Mouse (Mus musculus) MEL (cell line): ENCODE measurements around the gene Tent5b. TPM values are rescaled to one million over a fixed set of nuclear protein-coding genes. Genes with fewer than 3 reads are reported as not detected.

Experiments used
- DNase-seq: peaks from one replicate; pipeline ENCODE4 v3.0.0; 2011; ENCODE audit warnings: low read depth, low spot score
- H3K27ac ChIP-seq: 2 replicates; pipeline ENCODE4 v1.5.1; 2012; ENCODE audit warnings: low read depth, mild to moderate bottlenecking, control low read depth, low read length, moderate library complexity; ENCODE audit not compliant: control insufficient read depth
- H3K27me3 ChIP-seq, 2 experiments: fragments of 150-350 bp in 1 of 2; sonication (generic) in 1 of 2; 2 replicates each; pipeline ENCODE4 v1.6.1; 2012; ENCODE audit warnings: low read length in 2 of 2, mild to moderate bottlenecking in 2 of 2, improper control_type of control experiment in 1 of 2, moderate library complexity in 1 of 2; ENCODE audit not compliant: insufficient read depth in 2 of 2, control insufficient read depth in 1 of 2
- H3K36me3 ChIP-seq, 2 experiments: 2 replicates each; pipeline ENCODE4 v1.6.1; 2012 to 2014; ENCODE audit warnings: low read length in 2 of 2, improper control_type of control experiment in 1 of 2, inconsistent platforms in 1 of 2, mild to moderate bottlenecking in 1 of 2; ENCODE audit not compliant: insufficient read depth in 2 of 2, control insufficient read depth in 1 of 2
- H3K4me1 ChIP-seq, 2 experiments: fragments of 150-350 bp in 1 of 2; sonication (generic) in 1 of 2; 2 replicates each; pipeline ENCODE4 v1.6.1; 2012; ENCODE audit warnings: low read length in 2 of 2, improper control_type of control experiment in 1 of 2, mild to moderate bottlenecking in 1 of 2; ENCODE audit not compliant: insufficient read depth in 2 of 2, control insufficient read depth in 1 of 2
- H3K4me3 ChIP-seq, 2 experiments: fragments of 150-350 bp in 1 of 2; sonication (generic) in 1 of 2; 2 replicates each; pipeline ENCODE4 v1.5.1; 2012; ENCODE audit warnings: low read depth in 2 of 2, low read length in 2 of 2, mild to moderate bottlenecking in 2 of 2, moderate library complexity in 2 of 2, control low read depth in 1 of 2, improper control_type of control experiment in 1 of 2; ENCODE audit not compliant: control insufficient read depth in 1 of 2, insufficient read depth in 1 of 2
- H3K79me2 ChIP-seq: 2 replicates; pipeline ENCODE4 v1.6.1; 2012; ENCODE audit warnings: mild to moderate bottlenecking, low read length, moderate library complexity; ENCODE audit not compliant: control insufficient read depth, poor library complexity, insufficient read depth
- H3K9ac ChIP-seq: 2 replicates; pipeline ENCODE4 v1.6.1; 2012; ENCODE audit warnings: low read depth, mild to moderate bottlenecking, control low read depth, low read length, moderate library complexity; ENCODE audit not compliant: control insufficient read depth, poor library complexity, severe bottlenecking
- H3K9me3 ChIP-seq: fragments of 150-350 bp; sonication (generic); replicated peaks from 2 replicates; pipeline ENCODE4 v1.6.1; 2012; ENCODE audit warnings: mild to moderate bottlenecking, low read length, improper control_type of control experiment, moderate library complexity; ENCODE audit not compliant: insufficient read depth
- BHLHE40 ChIP-seq: IDR thresholded peaks from 2 replicates; pipeline ENCODE4 v1.6.1; 2012; ENCODE audit warnings: low read depth, mild to moderate bottlenecking, inconsistent platforms, low read length, improper control_type of control experiment, borderline replicate concordance
- CHD1 ChIP-seq: IDR thresholded peaks from 2 replicates; pipeline ENCODE4 v1.6.1; 2012; ENCODE audit warnings: low read depth, mild to moderate bottlenecking, inconsistent platforms, low read length, improper control_type of control experiment
- CHD2 ChIP-seq: IDR thresholded peaks from 2 replicates; pipeline ENCODE4 v1.6.1; 2011; ENCODE audit warnings: low read length, improper control_type of control experiment
- CTCF ChIP-seq, 3 experiments: IDR thresholded peaks in 2 of 3; conservative IDR thresholded peaks in 1 of 3; 2 replicates each; pipeline ENCODE4 v1.5.1; 2011 to 2012; ENCODE audit warnings: low read length in 3 of 3, low read depth in 2 of 3, mild to moderate bottlenecking in 2 of 3, improper control_type of control experiment in 1 of 3, inconsistent platforms in 1 of 3, mixed read lengths in 1 of 3, moderate library complexity in 1 of 3; ENCODE audit not compliant: control insufficient read depth in 1 of 3, insufficient read depth in 1 of 3, poor library complexity in 1 of 3, severe bottlenecking in 1 of 3
- E2F4 ChIP-seq: IDR thresholded peaks from 2 replicates; pipeline ENCODE4 v1.6.1; 2011; ENCODE audit warnings: low read depth, low read length, improper control_type of control experiment, borderline replicate concordance
- ELF1 ChIP-seq: IDR thresholded peaks from 2 replicates; pipeline ENCODE4 v1.6.1; 2014; ENCODE audit warnings: low read depth, mild to moderate bottlenecking, inconsistent platforms, low read length, improper control_type of control experiment, moderate library complexity
- EP300 ChIP-seq, 2 experiments: IDR thresholded peaks; 2 replicates each; pipeline ENCODE4 v1.6.1; 2011; ENCODE audit warnings: improper control_type of control experiment in 2 of 2, low read length in 2 of 2, low read depth in 1 of 2, mild to moderate bottlenecking in 1 of 2
- ETS1 ChIP-seq: IDR thresholded peaks from 2 replicates; pipeline ENCODE4 v1.6.1; 2012; ENCODE audit warnings: low read depth, mild to moderate bottlenecking, inconsistent platforms, low read length, improper control_type of control experiment, moderate library complexity
- GABPA ChIP-seq: IDR thresholded peaks from 2 replicates; pipeline ENCODE4 v1.6.1; 2012; ENCODE audit warnings: low read depth, mild to moderate bottlenecking, inconsistent platforms, low read length, improper control_type of control experiment, moderate library complexity
- GATA1 ChIP-seq: IDR thresholded peaks from 2 replicates; pipeline ENCODE4 v1.6.1; 2011; ENCODE audit warnings: low read depth, low read length, improper control_type of control experiment
- HCFC1 ChIP-seq: IDR thresholded peaks from 2 replicates; pipeline ENCODE4 v1.6.1; 2012; ENCODE audit warnings: low read depth, mild to moderate bottlenecking, inconsistent platforms, low read length, improper control_type of control experiment, moderate library complexity
- JUND ChIP-seq: IDR thresholded peaks from 2 replicates; pipeline ENCODE4 v1.6.1; 2011; ENCODE audit warnings: low read depth, mild to moderate bottlenecking, improper control_type of control experiment, low read length
- KAT2A ChIP-seq: conservative IDR thresholded peaks from 2 replicates; pipeline ENCODE4 v1.6.1; 2012; ENCODE audit warnings: low read depth, low read length, improper control_type of control experiment, inconsistent platforms
- MAFK ChIP-seq: IDR thresholded peaks from 2 replicates; pipeline ENCODE4 v1.6.1; 2011; ENCODE audit warnings: low read depth, mild to moderate bottlenecking, low read length, improper control_type of control experiment, borderline replicate concordance
- MAX ChIP-seq: IDR thresholded peaks from 2 replicates; pipeline ENCODE4 v1.6.1; 2011; ENCODE audit warnings: low read length, improper control_type of control experiment
- MAZ ChIP-seq: IDR thresholded peaks from 2 replicates; pipeline ENCODE4 v1.6.1; 2012; ENCODE audit warnings: low read depth, mild to moderate bottlenecking, inconsistent platforms, low read length, improper control_type of control experiment
- MEF2A ChIP-seq: IDR thresholded peaks from 2 replicates; pipeline ENCODE4 v1.6.1; 2014; ENCODE audit warnings: low read depth, mild to moderate bottlenecking, inconsistent platforms, low read length, improper control_type of control experiment; ENCODE audit not compliant: poor library complexity, insufficient replicate concordance, severe bottlenecking; ENCODE audit errors: extremely low read depth
- MXI1 ChIP-seq: IDR thresholded peaks from 2 replicates; pipeline ENCODE4 v1.6.1; 2011; ENCODE audit warnings: mild to moderate bottlenecking, low read depth, low read length, improper control_type of control experiment
- MYB ChIP-seq: IDR thresholded peaks from 2 replicates; pipeline ENCODE4 v1.6.1; 2011; ENCODE audit warnings: mild to moderate bottlenecking, low read depth, low read length, improper control_type of control experiment
- MYC ChIP-seq: IDR thresholded peaks from 2 replicates; pipeline ENCODE4 v1.6.1; 2011; ENCODE audit warnings: low read depth, mild to moderate bottlenecking, low read length, improper control_type of control experiment, moderate library complexity
- POLR2A ChIP-seq, 2 experiments: IDR thresholded peaks; 2 replicates each; pipeline ENCODE4 v1.6.1; 2011 to 2012; ENCODE audit warnings: low read length in 2 of 2, mild to moderate bottlenecking in 2 of 2, control low read depth in 1 of 2, improper control_type of control experiment in 1 of 2, low read depth in 1 of 2, moderate library complexity in 1 of 2; ENCODE audit not compliant: control insufficient read depth in 1 of 2, insufficient read depth in 1 of 2, poor library complexity in 1 of 2
- POLR2AphosphoS2 ChIP-seq: IDR thresholded peaks from 2 replicates; pipeline ENCODE4 v1.6.1; 2011; ENCODE audit warnings: low read length, improper control_type of control experiment
- POLR2AphosphoS5 ChIP-seq: IDR thresholded peaks from 2 replicates; pipeline ENCODE4 v1.6.1; 2012; ENCODE audit warnings: low read depth, borderline replicate concordance, mild to moderate bottlenecking, inconsistent platforms, low read length, moderate library complexity, mixed read lengths
- RAD21 ChIP-seq: IDR thresholded peaks from 2 replicates; pipeline ENCODE4 v1.6.1; 2011; ENCODE audit warnings: mild to moderate bottlenecking, low read depth, low read length, improper control_type of control experiment
- RCOR1 ChIP-seq: IDR thresholded peaks from 2 replicates; pipeline ENCODE4 v1.6.1; 2012; ENCODE audit warnings: low read depth, mild to moderate bottlenecking, inconsistent platforms, low read length, improper control_type of control experiment
- SIN3A ChIP-seq: IDR thresholded peaks from 2 replicates; pipeline ENCODE4 v1.6.1; 2012; ENCODE audit warnings: low read length, improper control_type of control experiment, inconsistent platforms
- SMC3 ChIP-seq: IDR thresholded peaks from 2 replicates; pipeline ENCODE4 v1.6.1; 2011; ENCODE audit warnings: low read depth, low read length, improper control_type of control experiment
- TAL1 ChIP-seq: IDR thresholded peaks from 2 replicates; pipeline ENCODE4 v1.6.1; 2012; ENCODE audit warnings: mild to moderate bottlenecking, inconsistent platforms, low read length, moderate library complexity, mixed read lengths
- TBP ChIP-seq: IDR thresholded peaks from 2 replicates; pipeline ENCODE4 v1.8.0; 2011; ENCODE audit warnings: low read depth, low read length, improper control_type of control experiment
- TCF12 ChIP-seq: IDR thresholded peaks from 2 replicates; pipeline ENCODE4 v1.6.1; 2014; ENCODE audit warnings: low read depth, mild to moderate bottlenecking, inconsistent platforms, low read length, improper control_type of control experiment, moderate library complexity
- UBTF ChIP-seq: IDR thresholded peaks from 2 replicates; pipeline ENCODE4 v1.6.1; 2012; ENCODE audit warnings: low read depth, mild to moderate bottlenecking, inconsistent platforms, low read length, improper control_type of control experiment, moderate library complexity, borderline replicate concordance; ENCODE audit not compliant: insufficient read depth
- USF1 ChIP-seq: IDR thresholded peaks from 2 replicates; pipeline ENCODE4 v1.6.1; 2014; ENCODE audit warnings: low read depth, mild to moderate bottlenecking, inconsistent platforms, low read length, improper control_type of control experiment, moderate library complexity
- USF2 ChIP-seq, 2 experiments: IDR thresholded peaks; 2 replicates each; pipeline ENCODE4 v1.6.1; 2011 to 2012; ENCODE audit warnings: improper control_type of control experiment in 2 of 2, low read length in 2 of 2, borderline replicate concordance in 1 of 2, inconsistent platforms in 1 of 2, low read depth in 1 of 2, mild to moderate bottlenecking in 1 of 2; ENCODE audit not compliant: insufficient read depth in 1 of 2
- ZC3H11A ChIP-seq: IDR thresholded peaks from 2 replicates; pipeline ENCODE4 v1.6.1; 2012; ENCODE audit warnings: low read depth, mild to moderate bottlenecking, inconsistent platforms, low read length, improper control_type of control experiment
- ZKSCAN1 ChIP-seq: IDR thresholded peaks from 2 replicates; pipeline ENCODE4 v1.6.1; 2012; ENCODE audit warnings: low read depth, mild to moderate bottlenecking, inconsistent platforms, low read length, improper control_type of control experiment, moderate library complexity
- ZMIZ1 ChIP-seq: IDR thresholded peaks from 2 replicates; pipeline ENCODE4 v1.6.1; 2012; ENCODE audit warnings: low read depth, mild to moderate bottlenecking, inconsistent platforms, low read length, improper control_type of control experiment, moderate library complexity
- ZNF384 ChIP-seq: IDR thresholded peaks from 2 replicates; pipeline ENCODE4 v1.6.1; 2012; ENCODE audit warnings: low read depth, mild to moderate bottlenecking, inconsistent platforms, low read length, improper control_type of control experiment
- polyA plus RNA-seq, 2 experiments: library from polyadenylated mRNA; stranded (reverse) in 1 of 2; unstranded in 1 of 2; fragments of >175 nt in 1 of 2; fragments of >200 nt in 1 of 2; gene quantifications; 2 replicates each; pipeline versions ENCODE4 v1.2.1 to v1.2.4; 2012; ENCODE audit warnings: low replicate concordance in 2 of 2, low read depth in 1 of 2; ENCODE audit not compliant: insufficient read length in 2 of 2, insufficient read depth in 1 of 2, missing spikeins in 1 of 2
- total RNA-seq: library from RNA; depleted of rRNA; stranded (reverse); fragments of 300-350 nt; gene quantifications from 2 replicates; pipeline ENCODE4 v1.2.3, GENCODE M21; 2012

Tent5b gene
- total and polyA plus RNA-seq, 3 experiments: 2.5 to 3.6 TPM; not detected in 1

GRCm38 (mm10) chr4:133494432-133494831, 14.5 kb downstream of the Tent5b start:
- peaks cover 0 to 2% of the 10 kb centered on the region in 2 experiments; a peak in 1 of 4 replicates for H3K36me3 ChIP-seq
- H3K4me3 ChIP-seq: peak overlapping the region; percentile 69 to 83
- DNase-seq: peak; percentile 92
- no peaks in the 10 kb centered on the region; a peak in 2 of 4 replicates for H3K27me3 ChIP-seq
- H3K4me1 ChIP-seq: peaks cover 0 to 5% of the 10 kb centered on the region in 2 experiments; a peak in 2 of 4 replicates
- no peaks in the 10 kb centered on the region; the same call in 1 of the 2 replicates for H3K79me2 ChIP-seq
- H3K9ac ChIP-seq: peak overlapping the region; percentile 61
- no peaks in the 10 kb centered on the region for H3K9me3 ChIP-seq
- H3K27ac ChIP-seq: no peak overlapping the region
- TF ChIP-seq SIN3A (peak; percentile 64), POLR2AphosphoS2 (no peak), KAT2A (no peak), MXI1 (no peak), ETS1 (no peak), TCF12 (no peak), UBTF (no peak), RCOR1 (no peak), EP300 (IDR thresholded peaks at IDR 0.05; ENCODE audit: low read depth in 1 of 2, low read length in 2 of 2) (peak in 1 of 2 experiments; percentile 10; a peak in 1 of 4 replicates), GATA1 (no peak), ZKSCAN1 (no peak), CHD2 (no peak), MYC (no peak), BHLHE40 (no peak), CHD1 (no peak), GABPA (no peak), USF2 (IDR thresholded peaks at IDR 0.05; ENCODE audit: borderline replicate concordance in 1 of 2, insufficient read depth in 1 of 2, low read depth in 1 of 2, low read length in 2 of 2) (no peak), MYB (no peak), TBP (peak; percentile 37; the same call in 1 of the 2 replicates), ZC3H11A (peak; percentile 60; the same call in 1 of the 2 replicates), E2F4 (no peak), CTCF (IDR thresholded peaks at IDR 0.05 in 2 of 3, conservative IDR thresholded peaks at IDR 0.05 in 1 of 3; ENCODE audit: control insufficient read depth in 1 of 3, insufficient read depth in 1 of 3, low read depth in 2 of 3, low read length in 3 of 3, poor library complexity in 1 of 3, severe bottlenecking in 1 of 3) (peak; percentile 86 to 98 (median 94)), ZMIZ1 (no peak), POLR2A (IDR thresholded peaks at IDR 0.05; ENCODE audit: control insufficient read depth in 1 of 2, insufficient read depth in 1 of 2, low read depth in 1 of 2, low read length in 2 of 2, poor library complexity in 1 of 2) (peak in 1 of 2 experiments; percentile 45; a peak in 1 of 4 replicates), SMC3 (peak; percentile 83), JUND (no peak), MEF2A (no peak), USF1 (no peak), RAD21 (peak; percentile 56), MAFK (no peak), MAX (no peak), HCFC1 (peak; percentile 55; the same call in 1 of the 2 replicates), POLR2AphosphoS5 (no peak), ELF1 (peak; percentile 58; the same call in 1 of the 2 replicates), TAL1 (no peak), ZNF384 (no peak), MAZ (peak; percentile 60; the same call in 1 of the 2 replicates)
